Mouse (Mus musculus) heart, adult 11 months (tissue): ENCODE data around the gene Tor3a.

ENCODE experiments used
- DNase-seq: peaks from one replicate; pipeline ENCODE4 v3.0.0; 2022

Tor3a gene

GRCm38 (mm10) chr1:156674195-156675000, at the start of gene Tor3a:
Gene Tor3a (minus strand): TSS chr1:156674356.
- peak; percentile 99 for DNase-seq

GRCm38 (mm10) chr1:156722089-156722488, 47.9 kb upstream of the Tor3a start:
- peak; percentile 15 for DNase-seq

- peak; percentile 84 for DNase-seq
These were observed 45.9 kb upstream of the Tor3a start for GRCm38 (mm10) chr1:156720046-156720445.

GRCm38 (mm10) chr1:156718950-156719805, 45.0 kb upstream of the Tor3a start, which contains the start of gene Fam20b:
Gene Fam20b (minus strand): TSS chr1:156719086.
- peak; percentile 100 for DNase-seq

- DNase-seq, result peak; percentile 96
These were observed 44.3 kb upstream of the Tor3a start for GRCm38 (mm10) chr1:156718286-156718949.

GRCm38 (mm10) chr1:156717751-156718285, 43.7 kb upstream of the Tor3a start:
- DNase-seq, result no peak

GRCm38 (mm10) chr1:156716681-156717080, 42.5 kb upstream of the Tor3a start:
- DNase-seq, result peak; percentile 73

- DNase-seq, result peak; percentile 74
These were observed 36.4 kb upstream of the Tor3a start for GRCm38 (mm10) chr1:156710472-156711098.

GRCm38 (mm10) chr1:156708672-156709071, 34.5 kb upstream of the Tor3a start:
- DNase-seq, result no peak

GRCm38 (mm10) chr1:156705696-156706285, 31.6 kb upstream of the Tor3a start:
- peak; percentile 67 for DNase-seq

- peak; percentile 62 for DNase-seq
These were observed 29.3 kb upstream of the Tor3a start for GRCm38 (mm10) chr1:156703444-156703843.

GRCm38 (mm10) chr1:156702151-156702550, 28.0 kb upstream of the Tor3a start:
- peak; percentile 51 for DNase-seq

- no peak for DNase-seq
These were observed 12.0 kb upstream of the Tor3a start for GRCm38 (mm10) chr1:156686025-156686661.

GRCm38 (mm10) chr1:156679599-156679998, 5.4 kb upstream of the Tor3a start:
- DNase-seq, result peak; percentile 66

- DNase-seq, result peak; percentile 54
These were observed 3.1 kb upstream of the Tor3a start for GRCm38 (mm10) chr1:156677230-156677629.

- DNase-seq, result peak; percentile 89
These were observed 2.4 kb upstream of the Tor3a start for GRCm38 (mm10) chr1:156676596-156676995.

- peak; percentile 94 for DNase-seq
These were observed 2.0 kb upstream of the Tor3a start for GRCm38 (mm10) chr1:156676171-156676570.

GRCm38 (mm10) chr1:156673476-156674194, 521 bp downstream of the Tor3a start:
- peak; percentile 96 for DNase-seq

- peak; percentile 94 for DNase-seq
These were observed 1.3 kb downstream of the Tor3a start for GRCm38 (mm10) chr1:156672720-156673475.

- no peak for DNase-seq
These were observed 2.2 kb downstream of the Tor3a start for GRCm38 (mm10) chr1:156671921-156672320.
